Mouse (Mus musculus): ENCODE results near the gene Golga2.

Golga2 gene

GRCm38 (mm10) chr2:32317791-32318417 is 30.7 kb downstream of the Golga2 start:
- peak; percentile 82 for DNase-seq (ENCODE audit: low read depth, low spot score)

- no peak for DNase-seq (ENCODE audit: low read depth, low spot score)
Measured at GRCm38 (mm10) chr2:32318709-32319585, 31.8 kb downstream of the Golga2 start.

GRCm38 (mm10) chr2:32319586-32320580 is 32.7 kb downstream of the Golga2 start:
- peak; percentile 66 for DNase-seq (ENCODE audit: low read depth, low spot score)

GRCm38 (mm10) chr2:32320721-32321120 is 33.5 kb downstream of the Golga2 start:
- DNase-seq (ENCODE audit: low read depth, low spot score) = no peak

GRCm38 (mm10) chr2:32321591-32322298 is 34.6 kb downstream of the Golga2 start:
- no peak for DNase-seq (ENCODE audit: low read depth, low spot score)

GRCm38 (mm10) chr2:32322754-32323741 is 35.9 kb downstream of the Golga2 start:
- no peak for DNase-seq (ENCODE audit: low read depth, low spot score)

GRCm38 (mm10) chr2:32324322-32324721 is 37.1 kb downstream of the Golga2 start:
- DNase-seq (ENCODE audit: low read depth, low spot score) = no peak

GRCm38 (mm10) chr2:32325342-32325741 is 38.2 kb downstream of the Golga2 start:
- DNase-seq (ENCODE audit: low read depth, low spot score) = no peak

- DNase-seq (ENCODE audit: low read depth, low spot score) = no peak
Measured at GRCm38 (mm10) chr2:32327200-32327599, 40.0 kb downstream of the Golga2 start.

- no peak for DNase-seq (ENCODE audit: low read depth, low spot score)
Measured at GRCm38 (mm10) chr2:32328911-32329460, 41.8 kb downstream of the Golga2 start.

GRCm38 (mm10) chr2:32329531-32329930 is 42.3 kb downstream of the Golga2 start:
- no peak for DNase-seq (ENCODE audit: low read depth, low spot score)

- DNase-seq (ENCODE audit: low read depth, low spot score) = no peak
Measured at GRCm38 (mm10) chr2:32332159-32332558, 45.0 kb downstream of the Golga2 start.

GRCm38 (mm10) chr2:32335888-32336287 is 48.7 kb downstream of the Golga2 start:
- DNase-seq (ENCODE audit: low read depth, low spot score) = no peak

GRCm38 (mm10) chr2:32339912-32340642 is 52.9 kb downstream of the Golga2 start:
- no peak for DNase-seq (ENCODE audit: low read depth, low spot score)

- DNase-seq (ENCODE audit: low read depth, low spot score) = no peak
Measured at GRCm38 (mm10) chr2:32340836-32341633, 53.9 kb downstream of the Golga2 start.

- no peak for DNase-seq (ENCODE audit: low read depth, low spot score)
Measured at GRCm38 (mm10) chr2:32341634-32341939, 54.4 kb downstream of the Golga2 start.

GRCm38 (mm10) chr2:32342039-32342438 is 54.9 kb downstream of the Golga2 start:
- DNase-seq (ENCODE audit: low read depth, low spot score) = no peak

Measured in embryo, embryonic 11.5 days (tissue).